Mouse (Mus musculus): ENCODE data around the gene Gfm2.

DNA sequence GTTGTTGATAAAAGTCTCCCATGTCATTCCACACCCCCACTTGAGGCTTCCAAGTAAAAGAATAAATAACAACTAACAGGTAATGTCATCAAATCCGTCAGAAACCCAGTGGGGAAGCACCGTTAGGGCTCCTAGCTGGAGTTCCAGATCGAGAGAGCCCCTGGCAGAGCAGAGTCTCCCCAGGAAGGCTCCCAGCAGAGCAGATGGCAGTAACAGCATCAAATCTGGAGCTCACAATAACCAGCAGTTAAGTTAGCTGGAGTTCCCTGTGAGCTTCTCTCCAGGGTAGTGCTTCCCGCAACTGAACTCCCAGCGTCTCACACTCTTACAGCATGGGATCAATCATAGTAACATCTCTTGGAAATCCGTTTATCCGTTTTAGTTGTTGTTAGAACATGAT lies 32.7 kb upstream of the Gfm2 start:
- no peak for TF ChIP-seq CTCF (IDR thresholded peaks at IDR 0.05 in 2 of 3, conservative IDR thresholded peaks at IDR 0.05 in 1 of 3; ENCODE audit: control insufficient read depth in 1 of 3, insufficient read depth in 1 of 3, low read depth in 2 of 3, low read length in 3 of 3, poor library complexity in 1 of 3, severe bottlenecking in 1 of 3)
- TF ChIP-seq CHD1 (IDR thresholded peaks at IDR 0.05; ENCODE audit: low read depth, low read length): no peak
- no peak for TF ChIP-seq ZKSCAN1 (IDR thresholded peaks at IDR 0.05; ENCODE audit: low read depth, low read length)
- TF ChIP-seq POLR2A (IDR thresholded peaks at IDR 0.05; ENCODE audit: control insufficient read depth in 1 of 2, insufficient read depth in 1 of 2, low read depth in 1 of 2, low read length in 2 of 2, poor library complexity in 1 of 2): no peak
- no peak for TF ChIP-seq USF1 (IDR thresholded peaks at IDR 0.05; ENCODE audit: low read depth, low read length)
- TF ChIP-seq EP300 (IDR thresholded peaks at IDR 0.05; ENCODE audit: low read depth in 1 of 2, low read length in 2 of 2): no peak
- no peak for TF ChIP-seq SMC3 (IDR thresholded peaks at IDR 0.05; ENCODE audit: low read depth, low read length)
- TF ChIP-seq ETS1 (IDR thresholded peaks at IDR 0.05; ENCODE audit: low read depth, low read length): no peak
- no peak for TF ChIP-seq POLR2AphosphoS2 (IDR thresholded peaks at IDR 0.05; ENCODE audit: low read length)
- no peak for TF ChIP-seq HCFC1 (IDR thresholded peaks at IDR 0.05; ENCODE audit: low read depth, low read length)
- no peak for TF ChIP-seq TAL1 (IDR thresholded peaks at IDR 0.05; ENCODE audit: low read length)
- TF ChIP-seq GABPA (IDR thresholded peaks at IDR 0.05; ENCODE audit: low read depth, low read length): no peak

Measured in MEL (cell line).